Mouse (Mus musculus): ENCODE results near the gene Got2.

- TF ChIP-seq CTCF (IDR thresholded peaks at IDR 0.05; ENCODE audit: borderline replicate concordance, insufficient read depth, low read depth, low read length) (no peak), POLR2A (IDR thresholded peaks at IDR 0.05; ENCODE audit: borderline replicate concordance, insufficient read depth, low read length) (no peak)
These were observed 10.0 kb downstream of the Got2 start for GRCm38 (mm10) chr8:95878176-95878962.
